Mouse (Mus musculus) cerebellum, adult (tissue): ENCODE data around the gene Cabp2.

Source experiments
- ATAC-seq: cut with Nextera tagmentation; 2 replicates; pipeline ENCODE4 v1.9.2; 2017; ENCODE audit warnings: mild to moderate bottlenecking, moderate library complexity, mixed read lengths; ENCODE audit not compliant: insufficient number of reproducible peaks, low FRiP score, low TSS enrichment

Cabp2 gene

DNA sequence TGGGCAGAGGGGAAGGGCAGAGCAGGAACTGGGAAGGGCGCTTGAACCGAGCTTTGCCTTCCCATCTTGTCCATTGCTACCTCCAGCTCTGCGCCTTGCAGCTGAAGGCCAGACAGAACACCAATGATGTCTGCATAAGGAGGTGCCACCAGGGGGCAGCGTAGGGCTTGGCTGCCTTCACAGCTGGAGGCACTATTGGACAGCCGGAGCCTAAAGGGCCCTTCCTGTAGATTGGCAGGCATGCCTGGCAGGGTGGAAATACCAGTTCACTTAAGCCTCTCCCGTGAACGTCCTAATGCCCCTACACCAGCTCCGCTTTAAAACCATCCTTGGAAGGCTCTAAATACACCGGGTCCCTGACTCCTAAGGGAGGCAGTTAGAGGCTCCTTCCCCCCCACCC is 17.7 kb downstream of the Cabp2 start:
- peak; percentile 15; the same call in 1 of the 2 replicates for ATAC-seq

- ATAC-seq, result no peak
Observed at GRCm38 (mm10) chr19:4099837-4100717, 18.7 kb downstream of the Cabp2 start, which contains the start of gene Pitpnm1. Pitpnm1 (plus strand) TSS chr19:4099998.

DNA sequence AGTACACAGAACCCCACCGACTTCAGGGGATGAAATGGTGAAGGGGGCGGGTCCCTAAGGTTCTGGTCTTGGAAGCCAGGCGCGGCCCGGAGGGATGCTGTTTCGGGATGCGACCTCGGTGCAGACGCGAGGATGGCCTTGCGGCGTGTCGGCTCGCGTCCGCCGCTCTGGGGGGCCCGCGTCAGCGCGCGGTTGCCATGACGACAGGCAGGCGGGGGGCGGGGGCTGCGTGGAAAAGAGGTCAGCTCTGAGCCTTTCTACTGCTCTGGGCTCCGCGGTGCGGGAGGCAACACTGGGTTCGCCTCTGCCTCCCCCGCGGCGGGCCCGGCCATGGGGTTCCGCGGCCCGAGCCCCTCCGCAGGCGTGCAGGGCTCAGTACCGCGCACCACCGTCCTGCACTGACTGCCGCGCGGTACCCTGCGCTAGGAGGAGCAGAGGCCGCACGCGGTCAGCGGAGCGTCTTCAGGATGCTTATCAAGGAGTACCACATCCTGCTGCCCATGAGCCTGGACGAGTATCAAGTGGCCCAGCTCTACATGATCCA is 19.4 kb downstream of the Cabp2 start:
- ATAC-seq, result no peak

DNA sequence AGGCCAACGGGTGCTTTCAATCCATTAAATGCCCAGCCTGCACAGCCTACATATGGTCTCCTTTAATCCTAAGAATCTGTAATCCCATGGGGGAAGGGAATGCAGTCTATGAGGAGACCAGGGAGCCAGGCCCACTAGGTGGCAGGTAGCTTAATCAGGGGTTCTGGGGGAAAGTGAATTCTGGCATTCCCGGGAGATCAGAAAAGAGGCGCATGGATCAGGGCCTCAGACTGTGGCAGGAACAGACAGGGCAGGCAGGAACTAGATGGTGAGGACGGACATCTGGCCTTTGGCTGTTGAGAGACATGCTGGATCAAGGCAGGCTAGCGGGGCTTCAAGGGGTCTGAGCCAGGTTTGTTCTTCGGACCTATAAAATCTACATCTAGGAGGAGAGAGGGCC is 20.1 kb downstream of the Cabp2 start:
- ATAC-seq, result no peak

DNA sequence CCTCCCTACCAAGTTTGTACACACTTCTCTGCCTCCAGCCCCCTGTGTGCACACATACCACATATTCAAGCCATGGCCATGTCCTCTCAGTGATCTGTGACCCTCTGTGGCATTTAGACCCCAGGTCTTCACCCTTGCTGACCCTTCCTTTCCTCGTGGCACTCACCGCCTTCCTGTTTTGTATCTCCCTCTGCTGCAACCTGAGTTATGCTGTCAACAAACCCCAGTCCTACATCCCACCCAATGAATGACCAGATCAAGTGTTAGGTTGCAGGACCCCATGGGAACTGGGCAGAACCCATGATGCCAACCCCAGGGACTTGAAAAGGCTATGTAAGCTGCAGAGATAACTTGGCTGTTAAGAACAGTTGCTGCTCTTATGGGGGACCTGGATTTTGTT is 20.7 kb downstream of the Cabp2 start:
- no peak for ATAC-seq

DNA sequence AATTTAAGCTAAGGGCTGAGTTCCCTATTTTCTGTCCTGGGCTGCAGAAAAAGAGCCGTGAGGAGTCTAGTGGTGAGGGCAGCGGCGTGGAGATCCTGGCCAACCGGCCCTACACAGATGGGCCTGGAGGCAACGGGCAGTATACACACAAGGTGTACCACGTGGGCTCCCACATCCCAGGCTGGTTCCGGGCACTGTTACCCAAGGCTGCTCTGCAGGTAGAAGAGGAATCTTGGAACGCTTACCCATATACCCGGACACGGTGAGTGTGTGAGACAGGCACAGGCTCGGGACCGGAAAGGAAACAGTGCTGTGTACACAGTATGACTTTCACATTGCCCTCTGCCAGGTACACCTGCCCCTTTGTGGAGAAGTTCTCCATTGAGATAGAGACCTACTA is 21.2 kb downstream of the Cabp2 start:
- ATAC-seq, result no peak; the same call in 1 of the 2 replicates

- ATAC-seq, result no peak
Observed at GRCm38 (mm10) chr19:4103294-4103693, 21.9 kb downstream of the Cabp2 start.

- ATAC-seq, result no peak
Observed at GRCm38 (mm10) chr19:4103792-4104191, 22.4 kb downstream of the Cabp2 start.

GRCm38 (mm10) chr19:4104675-4105194 is 23.4 kb downstream of the Cabp2 start:
- ATAC-seq, result no peak

- no peak for ATAC-seq
Observed at GRCm38 (mm10) chr19:4106654-4107053, 25.3 kb downstream of the Cabp2 start.

DNA sequence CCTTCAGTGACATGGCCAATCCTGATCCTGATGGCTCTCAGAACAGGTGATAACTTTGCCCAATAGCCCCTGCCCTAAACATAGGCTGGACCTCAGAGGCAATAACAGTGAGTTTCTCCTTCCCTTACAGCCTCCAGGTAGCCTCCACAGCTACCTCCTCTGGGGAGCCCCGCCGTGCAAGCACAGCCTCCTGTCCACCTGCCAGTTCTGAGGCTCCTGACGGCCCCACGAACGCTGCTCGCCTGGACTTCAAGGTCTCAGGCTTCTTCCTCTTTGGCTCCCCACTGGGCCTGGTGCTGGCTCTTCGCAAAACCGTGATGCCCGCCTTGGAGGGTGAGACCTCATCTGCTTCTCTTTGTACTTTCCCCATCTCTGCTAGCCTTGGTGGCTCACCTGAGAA is 27.2 kb downstream of the Cabp2 start:
- ATAC-seq, result no peak

GRCm38 (mm10) chr19:4112063-4112960 is 30.9 kb downstream of the Cabp2 start:
- no peak for ATAC-seq

- peak; percentile 69 for ATAC-seq
Observed at GRCm38 (mm10) chr19:4113186-4113805, 31.9 kb downstream of the Cabp2 start.

- ATAC-seq, result no peak
Observed at GRCm38 (mm10) chr19:4113806-4114230, 32.4 kb downstream of the Cabp2 start.

GRCm38 (mm10) chr19:4114551-4114950 is 33.2 kb downstream of the Cabp2 start:
- no peak for ATAC-seq

DNA sequence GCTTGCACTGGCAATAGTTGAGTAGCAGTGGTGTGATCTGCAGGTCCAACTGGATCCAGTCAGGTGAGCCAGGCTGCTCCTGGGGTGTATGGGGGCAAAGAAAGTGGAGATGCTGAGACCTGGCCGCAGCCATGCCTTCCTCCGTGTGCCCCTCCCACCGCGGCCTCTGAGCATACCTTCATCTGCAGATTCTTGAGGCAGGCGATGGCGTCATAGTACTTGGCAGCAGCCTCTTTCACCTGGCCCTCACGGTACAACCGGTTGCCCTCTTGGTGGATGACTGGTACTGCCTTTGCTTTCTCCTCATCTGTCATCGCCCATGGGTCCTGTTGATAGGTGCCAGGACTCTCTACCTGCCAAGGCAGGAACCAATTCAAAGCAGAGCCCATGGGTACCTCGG is 33.8 kb downstream of the Cabp2 start:
- no peak for ATAC-seq

GRCm38 (mm10) chr19:4115816-4116215 is 34.4 kb downstream of the Cabp2 start:
- ATAC-seq, result no peak

GRCm38 (mm10) chr19:4117006-4117405 is 35.6 kb downstream of the Cabp2 start:
- no peak for ATAC-seq

DNA sequence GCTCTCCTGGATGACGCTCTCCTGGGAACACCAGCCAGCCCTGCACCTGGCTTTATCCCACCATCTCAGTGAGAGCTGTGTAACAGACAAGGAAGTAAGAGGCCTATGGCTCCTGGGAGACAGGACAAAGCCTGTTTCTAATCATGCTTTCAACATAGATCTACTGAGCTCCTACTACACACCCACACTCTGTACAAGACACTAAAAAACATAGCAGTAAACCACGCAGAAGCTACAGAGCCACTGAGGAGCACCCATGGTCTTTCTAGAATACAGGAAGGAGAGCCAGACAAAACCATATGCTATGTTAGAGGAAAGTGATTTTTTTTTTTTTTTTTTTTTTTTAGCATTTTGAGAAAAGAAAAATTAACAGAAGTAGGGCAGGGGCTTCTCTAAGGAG is 37.0 kb downstream of the Cabp2 start:
- ATAC-seq, result no peak
